Mouse (Mus musculus): ENCODE measurements at regions not wholly inside any gene's neighbourhood (a gene's known extent, or its start where the extent isn't known, plus 50 kb on each side); places are given as distances from the start of the nearest gene placed in this dataset.
A peak's percentile ranks its signal among the peaks of the same experiment; 100 is the strongest.

DNA sequence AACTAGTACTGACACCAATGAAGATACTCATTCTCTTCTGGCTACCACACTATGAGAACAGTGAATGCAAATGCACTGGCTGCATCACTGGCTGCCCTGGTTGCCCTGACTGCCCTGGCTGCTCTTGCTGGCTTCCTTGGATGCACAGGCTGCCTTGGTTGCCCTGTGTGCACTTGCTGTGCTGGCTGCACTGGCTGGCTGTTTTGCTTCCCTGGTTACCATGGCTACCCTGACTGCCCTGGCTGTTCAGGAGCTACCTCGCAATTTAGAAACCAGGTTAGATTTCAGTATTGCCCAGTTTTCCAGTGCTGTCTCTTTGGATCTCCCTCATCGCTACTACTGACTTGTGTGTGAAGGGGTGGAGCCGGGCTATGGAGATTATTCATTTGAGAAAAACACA lies 175.7 kb downstream of the Fat4 start:
- no peak for DNase-seq (ENCODE audit: low spot score in 2 of 2)

DNA sequence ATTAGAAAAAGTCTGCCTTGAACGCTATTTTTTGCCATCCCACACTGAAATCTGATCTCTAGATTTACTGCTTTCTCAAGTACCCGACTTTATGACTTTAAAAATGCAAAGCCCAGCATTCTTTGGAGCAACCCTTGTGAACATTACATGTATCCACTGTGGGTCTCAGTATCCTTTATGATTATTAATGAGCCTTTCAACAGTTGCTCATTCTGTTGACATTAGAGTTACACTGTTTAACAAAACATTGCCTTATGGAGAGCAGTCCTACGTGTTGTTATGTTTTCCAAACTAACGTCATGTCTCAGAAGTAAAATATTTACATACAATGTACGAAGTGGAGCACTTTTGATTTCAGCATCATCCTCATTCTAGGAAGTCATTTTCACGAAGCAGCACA lies 178.7 kb downstream of the Fat4 start:
- no peak for DNase-seq (ENCODE audit: low spot score in 2 of 2)

DNA sequence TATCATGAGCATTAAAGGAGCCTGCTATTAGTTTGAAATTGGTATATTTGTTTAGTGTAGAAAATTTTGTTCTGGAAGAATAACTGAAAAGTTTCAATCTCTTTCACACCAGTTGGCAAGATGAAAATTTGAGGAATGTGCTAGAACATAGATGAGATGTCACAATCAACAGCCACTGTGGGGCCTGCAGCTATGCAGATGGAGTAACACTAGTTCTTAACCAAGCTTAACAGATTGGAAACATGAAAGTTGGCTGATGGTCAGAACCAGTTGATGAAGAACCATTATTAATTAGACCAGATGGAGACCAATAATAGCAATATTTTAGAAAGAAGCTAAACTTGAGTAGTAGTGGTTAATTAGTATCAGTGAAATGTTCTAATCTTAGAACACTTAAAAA lies 182.3 kb downstream of the Fat4 start:
- no peak for DNase-seq (ENCODE audit: low spot score in 2 of 2)

DNA sequence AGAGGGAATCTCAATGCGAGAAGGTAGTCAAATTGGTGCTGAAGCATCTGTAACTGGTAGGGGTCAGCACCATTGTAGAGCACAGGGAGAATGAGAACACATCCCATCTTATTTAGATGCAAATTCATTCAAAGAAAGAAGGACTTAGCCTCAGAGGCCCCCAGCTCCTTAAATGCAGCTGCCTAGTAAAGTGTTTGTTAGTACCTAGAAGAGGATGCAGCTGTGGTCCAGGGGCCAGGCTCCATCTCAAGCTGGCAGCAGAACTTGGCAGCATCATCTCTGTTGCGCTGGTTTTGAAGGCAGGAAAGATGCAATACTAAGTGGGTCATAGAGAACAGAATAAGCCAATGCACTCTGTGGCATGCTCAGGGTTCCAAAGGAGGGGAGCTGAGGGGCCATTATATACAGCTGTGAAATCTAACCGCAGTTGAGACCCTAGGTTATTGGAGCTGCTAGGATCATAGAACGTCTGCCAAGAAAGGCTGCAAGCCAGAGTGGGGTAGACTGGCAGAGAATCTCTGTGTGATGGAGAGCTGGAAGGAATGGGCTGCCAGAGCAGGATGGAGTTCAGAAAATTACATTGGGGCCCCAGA lies 196.0 kb downstream of the Fat4 start:
- DNase-seq (ENCODE audit: low spot score in 2 of 2), result no peak

DNA sequence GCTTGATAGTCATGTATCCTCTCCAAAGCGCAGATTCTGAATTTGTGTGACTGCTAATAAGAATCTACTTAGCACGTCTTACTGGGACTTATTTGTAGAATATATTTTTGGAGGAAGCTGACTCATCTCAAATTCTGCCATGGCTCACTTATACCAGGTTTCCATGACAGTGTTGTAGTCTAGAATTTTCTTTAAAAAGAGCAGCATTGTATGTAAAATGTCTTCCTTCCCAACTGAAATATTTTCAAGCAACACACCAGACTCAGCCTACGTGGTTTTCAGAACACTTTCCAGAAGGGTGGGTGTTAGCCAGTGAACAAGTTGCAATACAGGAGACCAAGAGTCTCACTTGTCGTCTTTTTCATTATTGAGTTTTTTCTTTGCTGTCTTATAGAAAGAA lies 202.2 kb downstream of the Fat4 start:
- DNase-seq (ENCODE audit: low spot score in 2 of 2), result no peak

DNA sequence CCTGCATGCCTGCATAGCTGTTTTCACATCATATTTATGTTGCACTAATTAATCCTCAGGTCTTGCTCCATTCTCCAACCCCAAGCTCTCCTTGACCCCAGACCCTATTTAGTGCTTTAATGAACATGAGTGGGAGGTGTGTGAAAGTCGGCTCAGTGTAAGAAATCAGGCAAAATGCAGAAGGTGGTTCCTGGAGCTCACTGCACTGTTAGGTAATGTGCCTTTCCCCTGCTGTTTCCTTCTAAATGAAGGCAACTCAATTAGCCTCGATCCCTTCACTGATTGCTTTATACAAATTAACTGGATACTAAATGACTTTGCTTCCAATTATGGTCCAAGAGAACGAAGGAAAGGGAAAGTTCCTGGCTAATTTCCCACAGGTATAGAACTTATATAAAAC lies 215.6 kb downstream of the Fat4 start:
- no peak for DNase-seq (ENCODE audit: low spot score in 2 of 2)

DNA sequence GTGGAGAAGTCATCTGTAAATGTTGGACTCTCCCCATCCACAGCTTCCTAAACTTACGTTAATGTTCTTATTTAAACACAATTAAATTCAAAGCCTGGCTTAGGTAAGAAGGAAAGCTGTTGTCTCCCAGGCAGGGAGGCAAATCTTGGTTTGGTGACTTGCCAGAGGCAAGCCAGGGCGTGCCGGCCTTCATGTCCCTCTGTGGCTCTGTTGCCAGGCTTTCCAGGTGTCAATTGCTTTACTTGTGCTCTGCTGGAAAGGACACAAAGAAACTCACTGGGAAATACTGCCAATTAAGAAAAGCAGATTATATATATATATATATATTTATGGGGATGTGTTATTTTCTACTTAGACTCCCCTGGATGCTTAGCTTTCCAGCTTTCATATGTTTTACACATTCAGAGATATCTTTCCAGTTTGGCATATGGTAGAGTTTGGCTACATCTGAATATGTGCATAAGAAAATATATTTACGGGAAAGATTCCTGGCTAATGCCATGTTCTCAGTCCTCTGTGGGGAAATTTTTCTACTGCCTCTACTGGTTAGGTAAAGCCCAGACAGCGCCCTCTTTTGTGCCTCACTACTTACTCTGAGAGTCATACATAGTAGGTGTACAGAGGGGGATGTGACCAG lies 223.1 kb downstream of the Fat4 start:
- DNase-seq (ENCODE audit: low spot score in 2 of 2), result no peak

DNA sequence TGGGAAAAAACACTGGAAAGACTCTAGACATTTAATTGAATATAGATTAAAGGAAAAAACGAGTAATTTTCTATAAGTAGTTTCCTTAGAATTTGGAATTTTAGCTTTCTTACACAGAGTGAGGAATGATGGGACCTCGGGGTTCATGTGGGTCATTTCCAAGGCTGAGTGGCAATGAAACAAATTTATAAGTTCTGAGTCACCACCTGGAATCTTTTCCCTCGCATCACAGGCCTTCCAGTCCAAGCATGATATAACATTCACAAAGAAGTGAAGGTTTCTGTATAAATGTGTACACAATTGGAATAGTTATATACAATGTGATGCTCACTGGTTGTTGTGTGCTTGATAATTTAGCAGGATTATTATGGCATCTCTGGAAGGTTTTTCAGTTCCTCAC lies 227.3 kb downstream of the Fat4 start:
- no peak for DNase-seq (ENCODE audit: low spot score in 2 of 2)

DNA sequence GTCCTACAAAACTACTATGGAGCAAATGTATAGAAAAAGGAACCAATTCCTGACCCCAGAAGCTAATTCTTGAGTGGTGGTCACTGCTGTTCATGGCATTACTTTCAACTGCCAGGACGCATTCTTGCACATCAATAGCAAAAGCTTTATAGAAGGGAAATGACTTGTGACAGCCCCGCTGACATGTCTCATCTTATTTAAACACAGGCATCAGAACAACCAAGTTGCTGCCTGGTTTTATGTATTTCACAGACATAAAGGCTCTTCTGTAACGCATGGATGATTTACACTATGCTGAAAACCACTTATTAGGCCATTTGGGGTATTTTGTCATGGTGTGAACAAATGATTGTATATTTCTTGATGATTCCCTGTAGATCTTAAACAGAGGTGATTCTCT lies 228.1 kb downstream of the Fat4 start:
- no peak for DNase-seq (ENCODE audit: low spot score in 2 of 2)

DNA sequence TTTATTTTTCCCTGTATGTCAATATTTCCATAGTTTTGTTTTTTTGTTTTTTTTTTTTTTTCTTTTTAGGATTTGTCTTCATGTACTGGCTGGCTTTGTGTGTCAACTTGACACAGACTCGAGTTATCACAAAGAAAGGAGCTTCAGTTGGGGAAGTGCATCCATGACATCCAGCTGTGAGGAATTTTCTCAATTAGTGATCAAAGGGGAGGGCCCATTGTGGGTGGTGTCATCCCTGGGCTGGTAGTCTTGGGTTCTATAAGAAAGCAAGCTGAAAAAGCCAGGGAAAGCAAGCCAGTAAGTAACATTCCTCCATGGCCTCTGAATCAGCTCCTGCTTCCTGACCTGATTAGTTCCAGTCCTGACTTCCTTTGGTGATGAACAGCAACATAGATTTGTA lies 228.7 kb downstream of the Fat4 start:
- no peak for DNase-seq (ENCODE audit: low spot score in 2 of 2)

DNA sequence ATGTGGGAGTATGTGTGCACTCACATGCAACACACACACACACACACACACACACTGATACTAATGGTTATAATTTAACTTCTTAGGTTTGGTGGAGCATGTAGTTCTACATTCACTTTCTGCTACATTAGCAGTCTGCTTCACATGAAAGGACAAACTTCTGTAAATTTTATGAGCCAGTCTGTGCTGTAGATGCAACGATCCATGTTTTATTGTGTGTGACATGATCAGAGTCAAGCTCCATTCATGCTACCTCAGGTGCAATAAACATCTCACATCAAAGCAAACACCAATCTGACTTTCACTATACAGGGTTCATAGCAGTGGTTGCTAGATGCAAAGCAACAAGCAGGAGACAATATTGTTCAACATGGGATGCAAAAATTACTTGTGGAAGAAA lies 235.5 kb downstream of the Fat4 start:
- no peak for DNase-seq (ENCODE audit: low spot score in 2 of 2)

DNA sequence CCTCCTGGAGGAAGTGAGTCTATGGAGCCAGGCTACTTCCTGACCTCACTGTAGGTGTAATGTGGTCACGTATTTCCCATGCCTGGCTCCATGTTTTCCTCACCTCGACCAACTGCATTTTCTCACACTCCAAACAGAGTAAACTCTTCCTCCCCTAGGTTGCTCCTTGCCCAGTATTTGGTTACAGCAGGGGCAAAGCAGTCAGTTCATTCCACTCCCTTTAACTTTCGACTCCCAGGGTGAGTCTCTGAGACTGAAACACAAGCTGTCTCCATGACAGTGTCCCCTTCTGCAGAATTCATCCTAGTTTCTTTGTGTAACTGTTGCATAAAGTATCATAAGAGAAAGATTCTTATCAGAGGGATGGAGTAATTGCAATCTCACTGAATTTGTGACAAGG lies 243.8 kb downstream of the Fat4 start:
- DNase-seq (ENCODE audit: low spot score in 2 of 2), result no peak

DNA sequence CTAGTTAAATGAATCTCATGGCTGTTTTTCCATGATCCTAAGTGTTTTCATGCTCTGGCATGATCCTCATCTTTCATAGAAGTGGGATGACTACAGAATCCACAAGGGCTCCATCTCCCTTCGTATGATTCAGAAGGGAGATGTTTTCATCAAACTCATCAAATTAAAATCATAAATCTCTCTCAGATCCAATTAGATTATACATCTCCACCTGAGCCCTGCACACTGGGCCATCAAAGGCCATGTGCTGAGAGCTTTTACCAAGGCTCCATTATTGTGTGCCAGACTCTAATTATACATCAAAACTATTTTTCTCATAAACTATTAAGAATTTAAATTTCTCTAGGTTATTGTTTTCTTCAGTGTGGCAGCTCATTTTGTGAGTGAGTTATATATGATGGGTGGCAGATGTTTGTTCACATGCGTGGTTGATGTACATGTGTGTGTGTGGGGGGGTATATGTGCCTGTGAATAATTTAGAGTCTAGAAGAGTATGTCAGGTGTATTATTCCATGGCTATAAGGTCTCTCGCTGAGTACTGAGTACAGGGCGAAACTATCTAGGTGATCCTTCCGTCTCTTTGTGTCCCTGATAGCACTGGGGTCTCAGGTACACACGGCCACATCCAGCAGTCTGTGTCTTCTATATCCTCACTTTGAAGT lies 278.4 kb downstream of the Fat4 start:
- no peak for DNase-seq (ENCODE audit: low spot score in 2 of 2)

DNA sequence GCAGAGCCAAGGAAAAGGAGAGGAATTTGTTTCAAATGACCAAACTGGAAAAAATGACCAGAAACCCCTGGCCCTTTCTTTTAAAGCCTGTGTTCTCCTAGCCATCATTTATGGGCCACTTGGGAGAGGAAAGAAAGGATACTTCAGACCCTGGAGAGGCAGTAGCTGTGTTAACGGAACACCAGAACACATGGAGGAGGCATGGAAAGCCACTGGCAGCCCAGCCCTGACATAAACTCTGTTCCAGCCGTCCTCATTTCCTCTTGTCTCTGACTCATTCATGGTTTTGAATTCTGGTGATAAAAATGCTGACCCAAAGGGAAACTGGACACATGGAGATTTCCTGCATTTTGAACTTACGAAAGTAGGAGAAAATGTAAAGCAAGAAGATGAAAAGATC lies 295.9 kb downstream of the Fat4 start:
- peak in 1 of 2 experiments; percentile 24 for DNase-seq (ENCODE audit: low spot score in 2 of 2)

DNA sequence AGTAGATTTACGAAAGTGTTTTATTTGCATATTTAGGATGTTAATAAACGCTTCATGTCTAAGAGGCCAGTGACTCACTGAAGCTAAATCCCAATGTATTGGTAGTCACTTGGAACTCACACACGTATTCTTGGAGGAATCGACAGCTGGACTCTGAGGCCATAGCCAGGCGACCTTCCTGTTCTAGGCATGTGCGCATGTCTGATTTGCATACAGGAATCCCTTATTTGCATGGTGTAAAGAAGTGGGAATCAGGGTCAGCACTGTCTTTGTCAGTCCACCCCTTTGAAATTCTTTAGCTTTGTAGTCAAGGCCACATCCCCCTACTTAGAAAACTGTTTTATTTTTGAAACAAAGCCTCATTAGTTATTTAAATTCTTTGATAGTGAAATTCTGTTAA lies 308.4 kb downstream of the Fat4 start:
- DNase-seq (ENCODE audit: low spot score in 2 of 2), result no peak

DNA sequence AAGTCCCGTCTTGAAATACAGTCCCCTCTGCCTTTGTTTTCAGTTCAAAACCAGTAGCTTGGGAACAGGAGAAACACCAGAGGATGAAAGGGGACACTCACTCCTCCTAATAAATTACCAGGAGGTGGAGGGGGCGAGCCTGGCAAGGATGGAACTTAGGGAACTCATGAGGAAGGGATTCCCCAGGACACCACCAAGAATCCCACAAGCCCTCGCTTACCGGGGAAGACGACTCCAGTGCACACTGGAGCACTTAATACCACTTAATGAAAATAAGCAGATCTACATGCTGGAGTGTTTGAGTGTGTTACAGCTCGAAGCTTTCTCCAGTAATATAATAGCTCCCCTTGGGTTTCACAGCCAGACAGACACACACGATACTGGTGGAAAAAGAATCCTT lies 315.9 kb downstream of the Fat4 start:
- DNase-seq (ENCODE audit: low spot score in 2 of 2), result no peak

DNA sequence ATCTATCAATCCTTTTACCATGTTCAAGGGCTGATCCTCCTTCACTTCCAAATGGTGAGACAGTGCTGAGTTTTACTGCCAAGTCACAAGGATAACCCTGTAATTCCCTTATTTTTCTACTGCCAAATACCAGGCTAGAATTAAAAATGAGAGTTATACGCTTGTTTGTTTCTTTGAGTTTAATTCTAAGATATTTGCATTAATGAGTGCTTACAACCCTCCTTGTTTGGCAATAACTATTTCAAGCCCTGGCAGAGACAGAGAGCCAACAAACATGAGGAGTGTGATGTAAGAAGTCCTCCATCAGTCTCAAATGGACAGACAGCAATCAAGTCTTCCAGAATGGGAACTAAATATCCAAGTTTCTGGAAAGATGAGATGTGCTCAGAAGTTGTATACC lies 321.9 kb downstream of the Fat4 start:
- DNase-seq (ENCODE audit: low spot score in 2 of 2), result no peak

DNA sequence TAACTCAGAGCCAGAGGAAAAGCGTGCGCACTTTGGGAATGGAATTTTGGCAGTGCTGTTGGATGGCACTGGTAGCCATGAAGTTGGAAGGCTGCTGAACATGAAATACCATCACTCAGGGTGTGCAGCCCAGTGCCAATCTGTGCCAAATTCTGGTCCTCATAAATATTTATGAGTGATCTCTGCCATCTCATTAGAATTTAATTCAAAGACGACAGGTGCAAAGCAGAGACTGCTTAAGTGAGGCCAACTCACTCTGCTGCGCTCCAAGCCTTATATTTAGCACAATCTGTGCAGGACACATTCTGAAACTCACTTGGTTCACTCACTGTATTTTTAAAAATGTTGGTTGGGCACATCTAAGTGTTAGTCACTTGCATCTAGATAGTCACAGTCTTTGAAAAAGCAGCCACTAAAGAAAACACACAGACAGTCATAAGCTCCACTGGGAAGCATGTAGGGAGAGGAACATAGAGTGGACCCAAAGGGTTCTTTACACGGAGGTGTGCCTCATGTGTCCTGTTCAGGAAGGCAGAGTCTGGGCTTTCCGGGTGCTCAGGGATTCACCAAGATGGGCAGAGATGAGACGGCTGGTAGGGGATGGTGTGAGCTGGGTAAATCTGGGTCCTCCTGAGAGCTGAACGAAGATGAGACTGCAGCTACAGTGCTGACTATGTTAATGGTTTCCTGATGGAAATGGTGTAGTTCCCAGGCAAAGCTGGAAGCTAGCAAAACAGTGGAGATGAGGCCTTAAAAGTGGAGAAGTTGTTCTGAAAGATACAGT lies 322.8 kb downstream of the Fat4 start:
- no peak for DNase-seq (ENCODE audit: low spot score in 2 of 2)

DNA sequence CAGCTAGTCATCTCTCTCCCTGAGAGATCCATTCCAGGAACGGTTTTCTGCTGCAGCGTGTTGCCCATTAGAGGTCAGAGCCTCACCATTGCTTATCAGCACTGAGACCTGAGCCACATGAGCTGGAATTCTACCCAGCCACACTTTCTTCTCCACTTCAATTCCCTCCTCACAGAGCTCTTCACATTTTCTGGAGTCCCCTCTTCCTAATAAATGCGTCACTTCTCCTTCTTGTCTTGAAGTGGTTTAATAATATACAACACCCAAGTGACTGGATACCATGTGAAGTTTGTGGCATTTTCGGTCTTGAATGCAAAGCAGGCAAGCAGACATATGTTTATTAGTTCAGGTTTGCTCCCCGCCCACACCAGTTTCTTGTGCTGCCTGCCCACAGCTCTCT lies 324.9 kb downstream of the Fat4 start:
- no peak for DNase-seq (ENCODE audit: low spot score in 2 of 2)

DNA sequence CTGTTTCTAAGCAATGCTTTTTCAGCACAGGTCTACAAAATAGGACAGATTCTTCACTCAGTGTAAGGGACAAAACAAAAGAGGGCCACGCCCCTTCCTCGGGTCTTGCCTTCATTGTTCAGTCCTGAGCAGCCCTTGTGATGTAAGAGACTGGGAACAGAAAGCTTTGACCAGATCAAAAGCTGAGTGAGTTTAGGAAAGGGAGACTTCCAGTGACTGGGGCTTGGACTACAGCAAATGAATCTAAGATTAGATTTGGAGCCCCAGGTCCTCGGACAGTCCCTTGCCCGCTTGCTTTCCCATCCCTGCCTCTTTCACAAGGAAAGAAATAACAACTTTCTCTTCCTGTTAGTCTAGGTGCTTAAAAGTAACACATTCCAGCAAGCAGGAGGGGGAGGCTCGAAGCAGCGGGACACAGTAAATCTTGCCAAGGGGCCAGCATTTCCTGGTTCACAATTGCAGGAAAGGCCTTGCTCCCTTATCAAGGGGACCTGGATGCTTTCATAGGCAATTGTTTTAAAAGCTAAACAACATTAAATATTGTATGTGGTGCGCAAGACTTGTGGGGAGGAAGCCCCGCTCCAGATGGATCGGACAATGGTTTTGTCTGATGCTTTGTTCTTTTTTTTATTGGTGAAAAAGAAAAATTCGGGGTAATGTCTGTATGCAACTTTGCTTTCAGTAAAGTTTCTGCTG lies 333.4 kb downstream of the Fat4 start:
- no peak for DNase-seq (ENCODE audit: low spot score in 2 of 2)

DNA sequence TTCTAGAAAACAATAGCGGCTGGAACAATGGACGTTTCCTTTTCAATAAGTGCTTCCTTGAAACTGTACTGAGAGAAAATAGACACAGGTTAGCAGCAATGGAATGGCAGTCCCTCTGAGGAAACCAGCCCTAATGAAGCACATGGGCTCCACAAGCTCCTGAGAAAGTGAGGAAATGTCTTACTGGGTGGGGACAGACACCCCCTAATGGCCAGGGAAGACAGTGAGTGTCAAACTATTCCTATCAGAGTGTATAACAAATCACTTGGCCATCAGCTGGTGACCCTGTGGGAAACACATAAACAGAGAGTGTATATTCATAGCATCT lies 333.9 kb downstream of the Fat4 start:
- DNase-seq (ENCODE audit: low spot score in 2 of 2), result no peak

DNA sequence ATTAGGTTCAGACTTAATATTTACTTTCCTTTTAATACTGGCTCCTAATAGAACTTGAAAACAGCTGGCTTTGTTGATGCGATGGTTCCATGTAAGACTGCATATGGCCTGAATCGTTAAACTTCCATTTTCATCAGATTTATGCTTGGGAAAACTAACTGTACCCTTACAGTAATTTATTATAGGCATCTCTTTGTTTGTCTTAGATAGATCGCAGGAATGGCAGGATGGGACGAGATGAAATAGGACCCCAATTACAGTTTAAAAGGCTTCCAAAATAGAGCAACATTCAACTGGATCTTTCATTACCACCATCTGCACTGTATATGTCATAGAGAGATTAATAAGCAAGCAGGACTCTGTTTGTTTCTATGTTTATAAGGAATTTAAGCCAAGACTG lies 335.3 kb downstream of the Fat4 start:
- no peak for DNase-seq (ENCODE audit: low spot score in 2 of 2)
